Comparison of ENCODE assay signal across 13 mouse cellular contexts in the genomic region with DNA sequence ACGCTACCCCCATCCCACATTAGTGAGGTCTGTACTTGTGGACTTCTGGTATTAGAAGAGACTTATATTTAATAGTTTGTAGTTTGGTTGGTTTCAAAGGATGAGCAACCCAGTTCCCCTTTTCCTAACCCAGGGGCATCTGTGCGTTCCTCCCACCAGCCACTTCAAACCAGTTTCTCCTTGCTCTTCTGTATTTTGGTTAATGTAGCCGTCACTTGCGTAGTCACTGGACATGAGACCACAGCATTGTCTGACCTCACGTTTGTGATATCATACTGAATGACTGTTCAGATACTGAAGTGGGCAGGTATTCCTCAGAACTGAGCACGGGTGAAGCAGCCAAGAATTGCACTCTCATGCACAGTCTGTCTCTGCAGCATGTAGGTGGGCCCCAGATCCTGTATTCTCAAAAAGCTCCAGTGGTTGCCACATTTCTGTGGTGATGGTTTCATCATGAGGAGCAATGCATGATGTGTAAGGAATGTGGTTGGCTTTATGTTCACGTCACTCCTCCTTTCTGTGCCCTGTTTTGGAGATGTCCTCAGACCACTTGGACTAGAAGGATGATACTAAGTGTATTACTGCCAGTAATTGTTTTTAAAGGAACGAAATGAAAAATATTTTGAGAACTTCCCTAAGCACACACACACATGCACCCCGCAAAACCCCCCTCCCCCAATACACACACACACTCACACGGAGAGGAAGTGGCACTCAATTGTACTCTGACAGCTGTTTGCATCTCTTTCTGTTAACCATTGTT.
A peak's percentile ranks its signal among the peaks of the same experiment; 100 is the strongest.
DNase-seq lines count a peak whose midpoint lies in the region.
"Had no signal": no experiment of that assay in that cellular context is flagged by ENCODE, and none has a peak within 500 bp of the region (broad histone marks: within the 10 kb centered on the region; RNA-seq: fewer than 3 reads in every experiment).

No protein-coding gene starts in this region.

- peak; percentile 4 to 5 for DNase-seq in right cerebral cortex, adult 2 months (ENCODE audit: low spot score in 2 of 2)
- no peak for DNase-seq in right cerebral cortex, postnatal 10 days (ENCODE audit: low spot score in 2 of 2)
- peak; percentile 33 for DNase-seq in brain, adult 2 months (ENCODE audit: low read depth, low spot score)
- DNase-seq in naive thymus-derived CD4-positive, alpha-beta T cell, adult 2 months (ENCODE audit: low read depth): peak; percentile 79
- DNase-seq in thymus, postnatal 4 days: peak; percentile 65
- no peak for DNase-seq in left cerebral cortex, adult 11 months (ENCODE audit: low spot score)
- DNase-seq in adrenal gland, postnatal 10 days: no peak
- DNase-seq: adrenal gland, postnatal 25 days; cerebellum, adult 11-12 months; heart, adult 11 months; kidney, postnatal 14 days; lung, postnatal 10 days; right cerebral cortex, postnatal 4 days had no signal

Comparison
In these comparisons a context has a peak if more than half of its experiments do, and no peak if none do; other contexts are left out.
1. DNase-seq: peak in right cerebral cortex, adult 2 months (2 of 2), brain, adult 2 months (single experiment), naive thymus-derived CD4-positive, alpha-beta T cell, adult 2 months (single experiment) and thymus, postnatal 4 days (single experiment); none in right cerebral cortex, postnatal 10 days (0 of 2), left cerebral cortex, adult 11 months (single experiment) and adrenal gland, postnatal 10 days (single experiment).